Mouse (Mus musculus) heart, adult 2 months (tissue): ENCODE data around the gene Stx2. TPM values are rescaled to one million over a fixed set of nuclear protein-coding genes. Genes with fewer than 3 reads are reported as not detected.

ENCODE experiments used
- DNase-seq, 2 experiments: peaks; one replicate each; pipeline ENCODE4 v3.0.0; 2021
- H3K27ac ChIP-seq: fragments of 200-600 bp; 2 replicates; pipeline ENCODE4 v1.8.1; 2022
- H3K27me3 ChIP-seq: fragments of 200-500 bp; 2 replicates; pipeline ENCODE4 v1.6.1; 2012; ENCODE audit warnings: mild to moderate bottlenecking, low read length, inconsistent platforms, mixed read lengths; ENCODE audit not compliant: control insufficient read depth, insufficient read depth
- H3K36me3 ChIP-seq: fragments of 200-500 bp; 2 replicates; pipeline ENCODE4 v1.6.1; 2012; ENCODE audit warnings: low read length, inconsistent platforms; ENCODE audit not compliant: control insufficient read depth, insufficient read depth
- H3K4me1 ChIP-seq: fragments of 200-500 bp; 2 replicates; pipeline ENCODE4 v1.6.1; 2011; ENCODE audit warnings: low read length; ENCODE audit not compliant: control insufficient read depth, insufficient read depth
- H3K4me3 ChIP-seq: fragments of 200-600 bp; 2 replicates; pipeline ENCODE4 v1.8.1; 2022
- H3K79me2 ChIP-seq: fragments of 200-500 bp; replicated peaks from 2 replicates; pipeline ENCODE4 v1.6.1; 2012; ENCODE audit warnings: mild to moderate bottlenecking, inconsistent platforms, low read length, moderate library complexity, mixed read lengths; ENCODE audit not compliant: control insufficient read depth, insufficient read depth
- H3K9ac ChIP-seq: fragments of 200-500 bp; 2 replicates; pipeline ENCODE4 v1.6.1; 2012; ENCODE audit warnings: low read depth, mild to moderate bottlenecking, control low read depth, inconsistent platforms, low read length, mixed read lengths
- CTCF ChIP-seq: fragments of 200-600 bp; IDR thresholded peaks from 2 replicates; pipeline ENCODE4 v1.8.1; 2022; ENCODE audit warnings: antibody characterized with exemption, mild to moderate bottlenecking, moderate library complexity
- EP300 ChIP-seq: fragments of 200-500 bp; IDR thresholded peaks from 2 replicates; pipeline ENCODE4 v1.6.1; 2011; ENCODE audit warnings: low read depth, low read length, control low read depth; ENCODE audit not compliant: insufficient read depth
- POLR2A ChIP-seq: fragments of 200-500 bp; IDR thresholded peaks from 2 replicates; pipeline ENCODE4 v1.6.1; 2011; ENCODE audit warnings: mild to moderate bottlenecking, low read depth, low read length, control low read depth; ENCODE audit not compliant: insufficient read depth
- WGBS: fragments of 180-500 bp; shearing (Covaris S2); methylation state at CpG from one replicate; pipeline ENCODE4 v1.1.7; 2018; 5-methylcytosine and 5-hydroxymethylcytosine counted together
- intact Hi-C: fragments of 180-260 bp; cut with DNase I; formaldehyde crosslinking; loops from one replicate; pipeline ENCODE4 v1.15.1; 2025
- long read RNA-seq: library from polyadenylated mRNA; stranded (forward); transcript quantifications from one replicate; pipeline ENCODE4 v2.0.0, GENCODE M21; 2021
- polyA plus RNA-seq: library from polyadenylated mRNA; depleted of rRNA; stranded (reverse); fragments of >200 nt; gene quantifications from 2 replicates; pipeline ENCODE4 v1.2.3, GENCODE M21; 2012; rRNA removed
- total RNA-seq, 2 experiments: library from RNA; stranded (reverse); gene quantifications; 2 replicates each; pipeline ENCODE4 v1.2.3; 2021

The Stx2 gene
- total RNA-seq (10 to 100 TPM; 12.0 to 14.2 TPM), polyA plus RNA-seq (17.1 and 24.2 TPM in 2 replicates)
- long read RNA-seq, transcript Stx2-201 (11 exons, 2,939 nt), result major isoform, 19 of 22 reads
- long read RNA-seq, partial matches to known transcripts, result 0 of 22 reads
- long read RNA-seq, other reads (novel, unspliced or antisense), result 2 of 22 reads

DNA sequence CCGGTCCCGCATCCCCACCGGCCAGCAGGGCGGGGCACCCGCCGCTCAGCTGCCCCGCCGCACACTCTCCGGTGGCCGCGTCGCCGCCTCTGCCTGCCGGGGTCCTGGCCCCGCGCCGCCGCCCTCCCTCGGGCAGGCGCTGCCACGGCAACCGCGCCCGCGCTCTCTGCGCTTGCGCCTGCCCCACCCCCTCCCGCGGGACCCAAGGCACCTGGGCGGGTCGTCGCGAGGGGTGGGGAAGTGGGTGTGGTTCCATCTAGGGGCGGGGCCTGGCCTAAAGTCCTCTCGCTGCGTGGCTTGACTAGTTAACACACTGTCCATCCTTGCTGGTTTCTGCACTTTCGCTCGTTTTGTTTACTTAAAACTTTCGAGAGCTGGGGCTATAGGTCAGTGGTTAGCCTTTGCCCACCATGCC lies at the start of gene Stx2:
Gene Stx2, minus strand, starts transcription at position 163 of the 415 bp plus-strand sequence.
- Histone ChIP-seq H3K4me3 (peak within 1 kb of the TSS; percentile 66), H3K9ac (peak within 1 kb of the TSS; percentile 79), H3K27ac (peak within 1 kb of the TSS; percentile 87), H3K27me3 (no peaks in the 10 kb centered on the region), H3K4me1 (peaks cover 7% of the 10 kb centered on the region), H3K36me3 (no peaks in the 10 kb centered on the region), H3K79me2 (no peaks in the 10 kb centered on the region)
- TF ChIP-seq EP300 (no peak), CTCF (peak; percentile 20; the same call in 1 of the 2 replicates), POLR2A (peak; percentile 64)
- 3% methylated on average over 39 of the region's 39 CpGs for WGBS
- intact Hi-C loops, result loop anchor here (1.0 kb wide), 1 partner anchor 12 kb away; the partner anchor contains the start of gene Ran
- peak; percentile 96 to 97 for DNase-seq

DNA sequence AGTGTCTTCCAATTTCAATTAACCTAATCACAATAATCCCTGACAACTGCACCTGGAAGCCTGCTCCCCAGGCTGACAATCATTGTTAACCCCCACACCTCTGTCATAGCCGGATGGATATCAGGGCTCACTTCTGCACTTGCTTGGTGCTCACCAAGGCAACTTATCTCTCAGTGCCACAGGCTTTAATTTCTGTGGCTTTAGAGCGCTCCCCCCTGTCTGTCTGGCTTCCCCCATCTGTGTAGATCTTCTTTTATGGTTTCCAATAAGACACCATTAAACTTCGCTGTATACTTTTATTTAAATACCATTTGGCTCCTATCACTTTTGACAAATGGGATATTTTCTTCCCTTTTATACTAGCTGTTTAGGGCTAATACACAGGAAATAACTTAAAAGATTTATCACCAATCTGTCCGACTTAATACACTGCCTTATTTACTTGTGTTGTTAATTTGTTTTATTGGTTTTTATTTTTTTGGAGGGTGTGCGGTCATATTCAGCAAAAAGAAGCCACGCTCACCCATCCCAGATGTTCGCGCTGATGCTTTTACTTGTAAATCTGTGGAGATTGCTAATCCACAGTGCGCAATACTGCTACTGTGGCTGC lies 46.4 kb upstream of the Stx2 start:
- 76% methylated on average over 9 of the region's 9 CpGs for WGBS

DNA sequence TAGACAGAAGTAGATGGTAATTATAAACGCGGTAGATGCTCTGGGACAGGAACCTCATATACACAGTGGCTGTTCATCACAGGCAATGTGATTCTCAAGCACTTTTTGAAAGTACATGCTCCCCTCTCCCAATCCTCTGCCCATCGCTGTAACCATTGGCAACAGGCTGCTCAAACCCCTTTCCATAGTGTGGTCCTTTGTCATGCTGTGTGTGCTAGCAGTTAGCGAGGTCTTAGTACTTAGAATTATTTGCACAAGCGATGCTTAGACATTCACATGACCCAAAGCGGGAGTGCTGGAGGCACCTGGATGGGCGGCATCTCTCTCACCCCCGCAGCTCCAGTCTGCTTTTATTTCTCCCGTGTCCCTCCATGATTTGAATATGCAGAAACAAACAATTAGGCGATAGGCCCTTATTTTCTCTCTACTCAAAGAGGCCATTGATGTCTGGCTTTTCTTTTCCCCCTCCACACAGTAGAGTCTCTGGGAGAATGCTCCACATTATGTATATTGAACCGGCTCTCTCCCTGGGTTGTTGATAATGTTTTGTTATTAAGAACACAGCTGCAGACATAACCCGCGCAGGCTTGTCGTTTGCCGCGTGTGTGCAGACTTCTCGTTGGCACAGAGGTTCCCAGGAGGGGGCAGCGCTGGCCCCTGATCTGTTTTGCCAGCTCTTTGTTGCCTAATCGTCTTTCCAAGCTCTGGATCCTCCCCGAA lies 44.4 kb upstream of the Stx2 start:
- no peak for DNase-seq
- H3K4me1 ChIP-seq, result no peaks in the 10 kb centered on the region
- WGBS, result 41% methylated on average over 20 of the region's 20 CpGs
- H3K27ac ChIP-seq, result no peak overlapping the region
- H3K79me2 ChIP-seq, result no peaks in the 10 kb centered on the region
- TF ChIP-seq POLR2A (no peak), CTCF (no peak), EP300 (no peak)
- no peak overlapping the region for H3K4me3 ChIP-seq
- H3K27me3 ChIP-seq, result no peaks in the 10 kb centered on the region
- H3K9ac ChIP-seq, result no peak overlapping the region
- no peaks in the 10 kb centered on the region for H3K36me3 ChIP-seq
- intact Hi-C loops, result no loop called here

More for the DNA sequence above, 46.4 kb upstream of the Stx2 start:
- H3K4me3 ChIP-seq, result no peak overlapping the region
- DNase-seq, result no peak
- no peaks in the 10 kb centered on the region for H3K36me3 ChIP-seq
- TF ChIP-seq CTCF (no peak), POLR2A (no peak), EP300 (no peak)
- no peak overlapping the region for H3K27ac ChIP-seq
- intact Hi-C loops, result no loop called here
- H3K79me2 ChIP-seq, result no peaks in the 10 kb centered on the region
- no peaks in the 10 kb centered on the region for H3K27me3 ChIP-seq
- H3K9ac ChIP-seq, result no peak overlapping the region
- no peaks in the 10 kb centered on the region for H3K4me1 ChIP-seq

GRCm38 (mm10) chr5:129051910-129052309 lies 43.5 kb upstream of the Stx2 start:
- Histone ChIP-seq H3K4me3 (no peak overlapping the region), H3K4me1 (no peaks in the 10 kb centered on the region), H3K36me3 (no peaks in the 10 kb centered on the region), H3K27me3 (no peaks in the 10 kb centered on the region), H3K79me2 (no peaks in the 10 kb centered on the region), H3K9ac (no peak overlapping the region), H3K27ac (no peak overlapping the region)
- DNase-seq, result no peak
- 79% methylated on average over 3 of the region's 3 CpGs for WGBS
- no peak for TF ChIP-seq EP300
- TF ChIP-seq POLR2A, result no peak
- no peak for TF ChIP-seq CTCF
- intact Hi-C loops, result no loop called here

DNA sequence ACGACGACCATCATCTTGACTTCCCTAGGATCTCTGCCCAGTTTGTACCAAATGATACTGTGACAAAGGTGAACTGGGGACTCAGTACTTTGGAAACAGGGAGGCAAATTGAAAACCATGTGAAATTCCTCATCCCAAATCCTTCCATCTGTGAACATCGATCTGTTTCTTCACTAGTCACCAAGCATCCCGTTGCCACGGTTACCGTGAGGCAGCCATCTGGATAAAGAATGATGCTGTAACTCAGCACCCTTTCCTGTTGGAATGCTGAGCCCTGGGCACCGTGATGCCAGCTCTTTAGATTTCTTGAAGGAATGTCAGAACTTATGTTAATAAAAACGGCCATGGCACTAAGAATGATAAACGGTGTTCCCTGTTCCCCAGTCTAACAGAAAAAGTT lies 41.0 kb upstream of the Stx2 start:
- no peak overlapping the region for H3K9ac ChIP-seq
- WGBS, result 75% methylated on average over 9 of the region's 9 CpGs
- H3K4me3 ChIP-seq, result no peak overlapping the region
- TF ChIP-seq POLR2A, result no peak
- TF ChIP-seq EP300, result no peak
- TF ChIP-seq CTCF, result no peak
- no peaks in the 10 kb centered on the region for H3K4me1 ChIP-seq
- no peaks in the 10 kb centered on the region for H3K27me3 ChIP-seq
- no peak for DNase-seq
- intact Hi-C loops, result no loop called here
- no peak overlapping the region for H3K27ac ChIP-seq
- H3K79me2 ChIP-seq, result no peaks in the 10 kb centered on the region
- no peaks in the 10 kb centered on the region for H3K36me3 ChIP-seq
